In genomic region chr16:5885690-5886050, GRCm38 (mm10) we compare ENCODE assay signal across 8 mouse cellular contexts. TPM values are rescaled to one million over a fixed set of nuclear protein-coding genes. Genes with fewer than 3 reads are reported as not detected.
DNase-seq lines count a peak whose midpoint lies in the region; ATAC-seq and TF ChIP-seq lines count a peak whose summit lies in the region.

No protein-coding gene starts in this region.

- DNase-seq in cerebellum, adult 2 months = no peak
- no peak for DNase-seq in cerebellum, postnatal 4 days (ENCODE audit: low spot score in 2 of 2)
- DNase-seq in layer of hippocampus, adult 2 months (ENCODE audit: low spot score in 2 of 2) = no peak
- no peak for DNase-seq in layer of hippocampus, adult 11-12 months (ENCODE audit: low spot score)
- DNase-seq in ovary, postnatal 36 days (ENCODE audit: low spot score) = no peak
- DNase-seq in liver = no peak

- H3K36me3 ChIP-seq in hindbrain, embryonic 16.5 days (ENCODE audit: control insufficient read depth, insufficient read depth, low read length) = no peaks in the 10 kb centered on the region
- no peaks in the 10 kb centered on the region for H3K36me3 ChIP-seq in neural tube, embryonic 15.5 days

- H3K27me3 ChIP-seq in cerebellum, adult 2 months (ENCODE audit: control insufficient read depth, insufficient read depth, low read length) = no peaks in the 10 kb centered on the region
- H3K27me3 ChIP-seq in hindbrain, embryonic 16.5 days (replicated peaks; ENCODE audit: control insufficient read depth, insufficient read depth, low read length) = peaks cover 2% of the 10 kb centered on the region; the same call in 1 of the 2 replicates
- 0 out of 2 replicates have a peak, but pooled peaks cover 3% of the 10 kb centered on the region for H3K27me3 ChIP-seq in neural tube, embryonic 15.5 days (replicated peaks)

- peak overlapping the region; percentile 74 for H3K9ac ChIP-seq in hindbrain, embryonic 16.5 days (ENCODE audit: low read depth, low read length)
- peak overlapping the region; percentile 67 for H3K9ac ChIP-seq in neural tube, embryonic 15.5 days (replicated peaks)

- no peak for TF ChIP-seq POLR2A in cerebellum, adult 2 months (IDR thresholded peaks at IDR 0.05; ENCODE audit: borderline replicate concordance, insufficient read depth, low read length)

- no peaks in the 10 kb centered on the region; the same call in 1 of the 2 replicates for H3K4me1 ChIP-seq in cerebellum, adult 2 months (ENCODE audit: control insufficient read depth, insufficient read depth, low read length)
- H3K4me1 ChIP-seq in hindbrain, embryonic 16.5 days (ENCODE audit: control insufficient read depth, insufficient read depth, low read depth, low read length) = no peaks in the 10 kb centered on the region; the same call in none of the 2 replicates
- H3K4me1 ChIP-seq in neural tube, embryonic 15.5 days = peaks cover 32% of the 10 kb centered on the region

- H3K4me2 ChIP-seq in hindbrain, embryonic 16.5 days (ENCODE audit: low read length) = peak overlapping the region; percentile 90
- H3K4me2 ChIP-seq in neural tube, embryonic 15.5 days = peak overlapping the region; percentile 79

- no peak overlapping the region; the same call in 1 of the 2 replicates for H3K27ac ChIP-seq in cerebellum, adult 2 months (ENCODE audit: insufficient read depth, low read length)
- H3K27ac ChIP-seq in layer of hippocampus, adult 2 months = peak overlapping the region; percentile 96
- H3K27ac ChIP-seq in hindbrain, embryonic 16.5 days (ENCODE audit: low read depth, low read length) = peak overlapping the region; percentile 32; the same call in 1 of the 2 replicates
- peak overlapping the region; percentile 69 for H3K27ac ChIP-seq in neural tube, embryonic 15.5 days (replicated peaks)

- ATAC-seq in hindbrain, embryonic 16.5 days = no peak
- no peak for ATAC-seq in neural tube, embryonic 15.5 days (ENCODE audit: low FRiP score)

- peak overlapping the region; percentile 66 for H3K4me3 ChIP-seq in cerebellum, adult 2 months (replicated peaks; ENCODE audit: insufficient read depth, low read depth, low read length)
- H3K4me3 ChIP-seq in layer of hippocampus, adult 2 months = peak overlapping the region; percentile 74
- peak overlapping the region; percentile 61 for H3K4me3 ChIP-seq in hindbrain, embryonic 16.5 days (ENCODE audit: low read length)
- peak overlapping the region; percentile 65 for H3K4me3 ChIP-seq in neural tube, embryonic 15.5 days (replicated peaks)

- WGBS in cerebellum, adult 2 months = 15% methylated on average over 15 of the region's 15 CpGs
- 7% methylated on average over 15 of the region's 15 CpGs for WGBS in hindbrain, embryonic 16.5 days
- WGBS in neural tube, embryonic 15.5 days = 6% methylated on average over 15 of the region's 15 CpGs

- no peak for TF ChIP-seq CTCF in cerebellum, adult 2 months (IDR thresholded peaks at IDR 0.05; ENCODE audit: borderline replicate concordance, insufficient read depth, low read depth, low read length)
- no peak for TF ChIP-seq CTCF in layer of hippocampus, adult 2 months (conservative IDR thresholded peaks at IDR 0.05)

- no peaks in the 10 kb centered on the region for H3K9me3 ChIP-seq in hindbrain, embryonic 16.5 days (ENCODE audit: control insufficient read depth, low read length)
- no peaks in the 10 kb centered on the region for H3K9me3 ChIP-seq in neural tube, embryonic 15.5 days (replicated peaks)

RNA-seq across cellular contexts. Expression of gene Rbfox1, which starts 0.5 kb away (rescaled TPM):
- 132 and 157 TPM in 2 replicates for polyA plus RNA-seq in cerebellum, adult 2 months (2012; rRNA removed)
- 100 to 1,000 TPM; 413 to 426 TPM for total RNA-seq in layer of hippocampus, adult 2 months (2021)
- polyA plus RNA-seq in hindbrain, embryonic 16.5 days (2015; fragmentation: Nextera tagmentation; extraction: Ambion mirVana) = 256 and 276 TPM in 2 replicates
- polyA plus RNA-seq in neural tube, embryonic 15.5 days (2015; fragmentation: Nextera tagmentation; extraction: Ambion mirVana) = 300 and 351 TPM in 2 replicates
